Mouse (Mus musculus): Measurements from ENCODE around the gene Srcap. TPM values are rescaled to one million over a fixed set of nuclear protein-coding genes. Genes with fewer than 3 reads are reported as not detected.

Gene Srcap
- polyA plus RNA-seq (2012; fragmentation: generic; extraction: Trizol) = 10 to 100 TPM in 1 of 2 experiments, under 1 TPM in 1; 0.92 to 10.3 TPM

GRCm38 (mm10) chr7:127511808-127512230 lies at the start of gene Srcap:
Gene Srcap, plus strand, starts transcription at chr7:127511983.

GRCm38 (mm10) chr7:127478635-127479317 lies 33.0 kb upstream of the Srcap start, which contains the start of gene Fbrs:
Gene Fbrs, plus strand, starts transcription at chr7:127479199.

GRCm38 (mm10) chr7:127519284-127519683 lies 7.5 kb downstream of the Srcap start, which contains the start of gene Gm42715:
Gene Gm42715, plus strand, starts transcription at chr7:127519584.

GRCm38 (mm10) chr7:127561340-127561858 lies 49.6 kb downstream of the Srcap start, which contains the start of gene Tmem265:
Gene Tmem265, plus strand, starts transcription at chr7:127561390.

GRCm38 (mm10) chr7:127572895-127573471 lies 61.2 kb downstream of the Srcap start, which contains the start of gene Phkg2:
Gene Phkg2, plus strand, starts transcription at chr7:127573340.

GRCm38 (mm10) chr7:127588011-127588871 lies 76.5 kb downstream of the Srcap start, which contains the start of the genes Ccdc189 and Rnf40:
Gene Ccdc189, minus strand, starts transcription at chr7:127588595.
Gene Rnf40, plus strand, starts transcription at chr7:127588767.

Other genes with a start within 250 kb of the Srcap start
- 10 to 100 TPM; 11.8 to 13.4 TPM for gene Sephs2, start 237.9 kb upstream of the Srcap start, polyA plus RNA-seq (2012; fragmentation: generic; extraction: Trizol)
- gene Itgal, start 215.7 kb upstream of the Srcap start, polyA plus RNA-seq (2012; fragmentation: generic; extraction: Trizol) = under 1 TPM in 1 of 2 experiments, not detected in 1; 0.18 TPM
- 10 to 100 TPM; 12.4 to 21.7 TPM for gene Zfp768, start 166.4 kb upstream of the Srcap start, polyA plus RNA-seq (2012; fragmentation: generic; extraction: Trizol)
- 1 to 10 TPM; 1.9 to 6.1 TPM for gene Zfp747, start 135.9 kb upstream of the Srcap start, polyA plus RNA-seq (2012; fragmentation: generic; extraction: Trizol)
- gene 9130019O22Rik, start 124.8 kb upstream of the Srcap start, polyA plus RNA-seq (2012; fragmentation: generic; extraction: Trizol) = under 1 TPM; 0.05 to 0.08 TPM
- gene E430018J23Rik, start 118.4 kb upstream of the Srcap start, polyA plus RNA-seq (2012; fragmentation: generic; extraction: Trizol) = 1 to 10 TPM; 3.0 to 5.2 TPM
- under 1 TPM; 0.02 to 0.19 TPM for gene Zfp764, start 105.2 kb upstream of the Srcap start, polyA plus RNA-seq (2012; fragmentation: generic; extraction: Trizol)
- 10 to 100 TPM; 11.3 to 25.7 TPM for gene Zfp688, start 89.9 kb upstream of the Srcap start, polyA plus RNA-seq (2012; fragmentation: generic; extraction: Trizol)
- 1 to 10 TPM; 2.5 to 3.3 TPM for gene Zfp689, start 62.8 kb upstream of the Srcap start, polyA plus RNA-seq (2012; fragmentation: generic; extraction: Trizol)
- 10 to 100 TPM; 23.4 to 40.6 TPM for gene Prr14, start 52.4 kb upstream of the Srcap start, polyA plus RNA-seq (2012; fragmentation: generic; extraction: Trizol)
- gene Fbrs, start 32.8 kb upstream of the Srcap start, polyA plus RNA-seq (2012; fragmentation: generic; extraction: Trizol) = 10 to 100 TPM; 11.9 to 36.7 TPM
- 10 to 100 TPM in 1 of 2 experiments, 1 to 10 TPM in 1; 3.1 to 16.7 TPM for gene Gm42715, start 7.6 kb downstream of the Srcap start, polyA plus RNA-seq (2012; fragmentation: generic; extraction: Trizol)
- 1 to 10 TPM; 1.6 to 2.0 TPM for gene Tmem265, start 49.4 kb downstream of the Srcap start, polyA plus RNA-seq (2012; fragmentation: generic; extraction: Trizol)
- 10 to 100 TPM; 18.5 to 31.4 TPM for gene Phkg2, start 61.4 kb downstream of the Srcap start, polyA plus RNA-seq (2012; fragmentation: generic; extraction: Trizol)
- 10 to 100 TPM in 1 of 2 experiments, 1 to 10 TPM in 1; 7.1 to 20.8 TPM for gene Ccdc189, start 76.6 kb downstream of the Srcap start, polyA plus RNA-seq (2012; fragmentation: generic; extraction: Trizol)
- 10 to 100 TPM; 15.9 to 30.7 TPM for gene Rnf40, start 76.8 kb downstream of the Srcap start, polyA plus RNA-seq (2012; fragmentation: generic; extraction: Trizol)
- gene Zfp629, start 103.8 kb downstream of the Srcap start, polyA plus RNA-seq (2012; fragmentation: generic; extraction: Trizol) = 1 to 10 TPM; 1.2 to 8.7 TPM
- 100 to 1,000 TPM; 142 to 241 TPM for gene Bcl7c, start 196.9 kb downstream of the Srcap start, polyA plus RNA-seq (2012; fragmentation: generic; extraction: Trizol)
- gene Ctf1, start 200.8 kb downstream of the Srcap start, polyA plus RNA-seq (2012; fragmentation: generic; extraction: Trizol) = 10 to 100 TPM in 1 of 2 experiments, 1 to 10 TPM in 1; 4.2 to 26.0 TPM
- gene Ctf2, start 220.2 kb downstream of the Srcap start, polyA plus RNA-seq (2012; fragmentation: generic; extraction: Trizol) = under 1 TPM; 0.08 to 0.22 TPM
- 10 to 100 TPM; 15.7 to 19.4 TPM for gene Fbxl19, start 232.6 kb downstream of the Srcap start, polyA plus RNA-seq (2012; fragmentation: generic; extraction: Trizol)

Data from C3H10T1/2 (cell line).